Mouse (Mus musculus) CD4-positive helper T cell, adult 2 months (primary cell): ENCODE measurements around the gene Ubqln4.

Experiments used
- DNase-seq: peaks from one replicate; pipeline ENCODE4 v3.0.0-alpha.2; 2012; ENCODE audit warnings: low read depth, missing footprints, low spot score

Gene Ubqln4

GRCm38 (mm10) chr3:88541622-88542401 lies 11.7 kb upstream of the Ubqln4 start:
- no peak for DNase-seq

GRCm38 (mm10) chr3:88542486-88542885 lies 11.1 kb upstream of the Ubqln4 start:
- DNase-seq = no peak

- DNase-seq = no peak
These were observed 10.4 kb upstream of the Ubqln4 start for GRCm38 (mm10) chr3:88543174-88543573.

- no peak for DNase-seq
These were observed 9.7 kb upstream of the Ubqln4 start for GRCm38 (mm10) chr3:88543651-88544410.

- DNase-seq = no peak
These were observed 9.0 kb upstream of the Ubqln4 start for GRCm38 (mm10) chr3:88544514-88544913.

- DNase-seq = no peak
These were observed 8.5 kb upstream of the Ubqln4 start for GRCm38 (mm10) chr3:88544955-88545591.

- DNase-seq = no peak
These were observed 6.7 kb upstream of the Ubqln4 start for GRCm38 (mm10) chr3:88546674-88547418.

GRCm38 (mm10) chr3:88548180-88548917 lies 5.2 kb upstream of the Ubqln4 start, which contains the start of gene Rab25:
Gene Rab25, minus strand, starts transcription at chr3:88548300.
- no peak for DNase-seq

- no peak for DNase-seq
These were observed 2.0 kb upstream of the Ubqln4 start for GRCm38 (mm10) chr3:88551586-88551985.

GRCm38 (mm10) chr3:88552082-88552645 lies 1.4 kb upstream of the Ubqln4 start:
- DNase-seq = no peak

- peak; percentile 93 for DNase-seq
These were observed 658 bp upstream of the Ubqln4 start, which contains the start of gene Lamtor2 for GRCm38 (mm10) chr3:88552676-88553524. Gene Lamtor2, minus strand, starts transcription at chr3:88553074.

- DNase-seq = peak; percentile 69
These were observed 475 bp downstream of the Ubqln4 start for GRCm38 (mm10) chr3:88553880-88554586.

GRCm38 (mm10) chr3:88555069-88555605 lies 1.6 kb downstream of the Ubqln4 start:
- no peak for DNase-seq

GRCm38 (mm10) chr3:88555731-88556130 lies 2.2 kb downstream of the Ubqln4 start:
- DNase-seq = no peak

- DNase-seq = no peak
These were observed 3.1 kb downstream of the Ubqln4 start for GRCm38 (mm10) chr3:88556616-88557015.

GRCm38 (mm10) chr3:88559596-88559995 lies 6.0 kb downstream of the Ubqln4 start:
- no peak for DNase-seq

GRCm38 (mm10) chr3:88561989-88562388 lies 8.4 kb downstream of the Ubqln4 start:
- DNase-seq = no peak

GRCm38 (mm10) chr3:88563442-88563841 lies 9.9 kb downstream of the Ubqln4 start:
- DNase-seq = no peak

- DNase-seq = no peak
These were observed 10.4 kb downstream of the Ubqln4 start for GRCm38 (mm10) chr3:88563966-88564365.
